Mouse (Mus musculus) C2C12 (cell line): ENCODE data around the gene Prl.

Experiments
- CEBPB ChIP-seq: IDR thresholded peaks from one replicate; pipeline ENCODE4 v1.6.1; 2011; ENCODE audit warnings: low read depth, mild to moderate bottlenecking, control low read depth, moderate library complexity
- CTCF ChIP-seq: IDR thresholded peaks from one replicate; pipeline ENCODE4 v1.5.1; 2011; ENCODE audit not compliant: control insufficient read depth, insufficient read depth, insufficient read length
- FOSL1 ChIP-seq: IDR thresholded peaks from one replicate; pipeline ENCODE4 v1.8.0; 2011; ENCODE audit warnings: mild to moderate bottlenecking, low read length; ENCODE audit not compliant: poor library complexity, insufficient read depth, severe bottlenecking
- MAX ChIP-seq: IDR thresholded peaks from one replicate; pipeline ENCODE4 v1.6.1; 2011; ENCODE audit warnings: mild to moderate bottlenecking, control low read depth
- MYOD1 ChIP-seq: IDR thresholded peaks from one replicate; pipeline ENCODE4 v1.6.1; 2011; ENCODE audit warnings: low read depth; ENCODE audit not compliant: control insufficient read depth, insufficient read length
- MYOG ChIP-seq: IDR thresholded peaks from one replicate; pipeline ENCODE4 v1.6.1; 2011; ENCODE audit not compliant: control insufficient read depth, insufficient read length; ENCODE audit errors: extremely low read depth
- USF1 ChIP-seq: IDR thresholded peaks from one replicate; pipeline ENCODE4 v1.6.1; 2011; ENCODE audit warnings: low read depth, mild to moderate bottlenecking, control low read depth, moderate library complexity

DNA sequence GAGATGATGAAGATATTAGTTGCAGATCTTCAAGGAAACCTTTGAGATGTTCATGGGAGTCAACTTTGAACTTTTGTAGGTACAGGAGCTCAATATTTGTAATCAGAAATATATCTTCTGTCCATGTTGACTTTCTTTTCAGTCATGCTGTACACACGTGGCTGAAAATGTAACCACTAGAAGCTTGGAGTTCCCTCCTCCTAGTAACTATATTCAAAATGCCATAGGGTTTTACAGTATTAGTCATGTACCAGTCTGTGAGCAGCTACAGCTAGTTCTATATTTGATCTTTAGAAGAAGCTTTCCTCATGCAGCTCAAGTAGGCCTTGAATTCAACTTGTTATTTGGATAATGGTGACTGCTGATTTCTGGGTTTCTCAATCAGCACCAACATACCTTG, 30.8 kb upstream of the Prl start:
- no peak for TF ChIP-seq CTCF
- TF ChIP-seq MAX, result peak; percentile 83
- TF ChIP-seq MYOD1, result no peak
- no peak for TF ChIP-seq USF1
- no peak for TF ChIP-seq CEBPB
- no peak for TF ChIP-seq MYOG
- TF ChIP-seq FOSL1, result no peak
